Mouse (Mus musculus): ENCODE results near the gene Cd70. TPM values are rescaled to one million over a fixed set of nuclear protein-coding genes. Genes with fewer than 3 reads are reported as not detected.

Gene Cd70
- polyA plus RNA-seq (2012; rRNA removed; ENCODE audit: low replicate concordance), result 1.4 and 1.6 TPM in 2 replicates

DNA sequence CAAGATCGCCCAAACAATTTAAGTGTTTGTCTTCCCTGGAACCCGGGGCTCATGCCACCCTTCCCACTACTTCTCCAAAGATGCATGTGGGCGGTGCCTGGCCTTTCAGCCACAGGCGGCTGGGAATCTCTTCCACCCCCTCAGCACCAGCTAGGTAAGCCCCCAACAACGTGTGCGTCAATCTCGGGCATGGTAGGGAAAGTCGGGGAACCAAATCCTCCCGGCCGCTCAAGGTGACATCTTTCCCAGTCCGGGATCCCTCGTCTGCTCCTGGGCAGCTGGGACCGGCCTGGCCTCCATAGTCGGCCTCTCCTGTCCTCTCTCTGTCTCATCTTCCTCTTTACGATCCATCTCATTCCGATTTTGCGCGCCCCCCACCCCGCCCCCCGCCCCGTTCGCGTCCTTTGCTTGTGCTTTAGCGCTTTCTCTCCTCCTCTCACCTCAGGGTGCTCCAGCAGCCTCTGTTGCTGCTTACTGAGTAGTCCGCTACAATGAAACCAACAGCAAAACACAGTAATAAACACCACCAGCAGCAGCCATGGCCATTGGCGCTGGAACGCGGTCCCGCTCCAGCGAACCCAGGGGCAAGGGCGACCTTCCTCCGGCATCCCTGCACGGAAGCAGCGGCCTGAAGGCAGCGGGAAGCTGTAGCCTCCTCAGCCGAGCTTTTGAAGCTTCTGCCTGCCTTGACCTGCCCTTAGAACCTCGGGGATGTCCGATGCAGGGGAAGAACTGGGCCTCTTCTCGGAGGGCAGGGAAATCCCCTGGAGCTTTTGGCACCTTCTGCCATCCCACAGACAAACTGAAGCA, at the start of gene Cd70:
Gene Cd70, minus strand, starts transcription at position 784 of the 810 bp plus-strand sequence.

GRCm38 (mm10) chr17:57194041-57194507, 44.5 kb upstream of the Cd70 start, which contains the start of gene Tnfsf14:
Gene Tnfsf14, minus strand, starts transcription at chr17:57194177.

GRCm38 (mm10) chr17:57105181-57106034, 44.2 kb downstream of the Cd70 start, which contains the start of gene Tnfsf9:
Gene Tnfsf9, plus strand, starts transcription at chr17:57105325.

Other genes with a start within 250 kb of the Cd70 start
- gene Mllt1, start 214.4 kb downstream of the Cd70 start, polyA plus RNA-seq (2012; rRNA removed; ENCODE audit: low replicate concordance), result 47.6 and 68.7 TPM in 2 replicates
- gene Acer1, start 167.7 kb downstream of the Cd70 start, polyA plus RNA-seq (2012; rRNA removed; ENCODE audit: low replicate concordance), result 3.9 TPM in 1 of 2 replicates, not detected in the other
- 160 and 224 TPM in 2 replicates for gene Clpp, start 159.5 kb downstream of the Cd70 start, polyA plus RNA-seq (2012; rRNA removed; ENCODE audit: low replicate concordance)
- 32.5 and 38.7 TPM in 2 replicates for gene Alkbh7, start 152.4 kb downstream of the Cd70 start, polyA plus RNA-seq (2012; rRNA removed; ENCODE audit: low replicate concordance)
- gene Pspn, start 149.8 kb downstream of the Cd70 start, polyA plus RNA-seq (2012; rRNA removed; ENCODE audit: low replicate concordance), result not detected in 2 replicates
- 18.7 and 24.6 TPM in 2 replicates for gene Gtf2f1, start 138.5 kb downstream of the Cd70 start, polyA plus RNA-seq (2012; rRNA removed; ENCODE audit: low replicate concordance)
- gene Gm17949, start 138.3 kb downstream of the Cd70 start, polyA plus RNA-seq (2012; rRNA removed; ENCODE audit: low replicate concordance), result 0.14 TPM in 1 of 2 replicates, not detected in the other
- gene Khsrp, start 118.3 kb downstream of the Cd70 start, polyA plus RNA-seq (2012; rRNA removed; ENCODE audit: low replicate concordance), result 72.3 and 123 TPM in 2 replicates
- gene Slc25a41, start 108.1 kb downstream of the Cd70 start, polyA plus RNA-seq (2012; rRNA removed; ENCODE audit: low replicate concordance), result not detected in 2 replicates
- gene Crb3, start 90.7 kb downstream of the Cd70 start, polyA plus RNA-seq (2012; rRNA removed; ENCODE audit: low replicate concordance), result 12.6 and 23.7 TPM in 2 replicates
- 70.0 and 84.7 TPM in 2 replicates for gene Slc25a23, start 89.9 kb downstream of the Cd70 start, polyA plus RNA-seq (2012; rRNA removed; ENCODE audit: low replicate concordance)
- gene Dennd1c, start 71.3 kb downstream of the Cd70 start, polyA plus RNA-seq (2012; rRNA removed; ENCODE audit: low replicate concordance), result 46.4 and 60.9 TPM in 2 replicates
- 8.4 and 9.2 TPM in 2 replicates for gene Tubb4a, start 62.0 kb downstream of the Cd70 start, polyA plus RNA-seq (2012; rRNA removed; ENCODE audit: low replicate concordance)
- 5.3 and 8.6 TPM in 2 replicates for gene Tnfsf9, start 44.5 kb downstream of the Cd70 start, polyA plus RNA-seq (2012; rRNA removed; ENCODE audit: low replicate concordance)
- 1.5 and 4.2 TPM in 2 replicates for gene Tnfsf14, start 44.4 kb upstream of the Cd70 start, polyA plus RNA-seq (2012; rRNA removed; ENCODE audit: low replicate concordance)
- 509 and 780 TPM in 2 replicates for gene C3, start 78.4 kb upstream of the Cd70 start, polyA plus RNA-seq (2012; rRNA removed; ENCODE audit: low replicate concordance)
- 63.1 and 78.3 TPM in 2 replicates for gene Gpr108, start 98.7 kb upstream of the Cd70 start, polyA plus RNA-seq (2012; rRNA removed; ENCODE audit: low replicate concordance)
- 34.1 and 48.1 TPM in 2 replicates for gene Trip10, start 99.7 kb upstream of the Cd70 start, polyA plus RNA-seq (2012; rRNA removed; ENCODE audit: low replicate concordance)
- 17.3 and 21.8 TPM in 2 replicates for gene Vav1, start 129.3 kb upstream of the Cd70 start, polyA plus RNA-seq (2012; rRNA removed; ENCODE audit: low replicate concordance)
- 16.3 and 46.2 TPM in 2 replicates for gene Adgre1, start 208.9 kb upstream of the Cd70 start, polyA plus RNA-seq (2012; rRNA removed; ENCODE audit: low replicate concordance)